ENCODE assay signal across 10 mouse cellular contexts in the genomic region with DNA sequence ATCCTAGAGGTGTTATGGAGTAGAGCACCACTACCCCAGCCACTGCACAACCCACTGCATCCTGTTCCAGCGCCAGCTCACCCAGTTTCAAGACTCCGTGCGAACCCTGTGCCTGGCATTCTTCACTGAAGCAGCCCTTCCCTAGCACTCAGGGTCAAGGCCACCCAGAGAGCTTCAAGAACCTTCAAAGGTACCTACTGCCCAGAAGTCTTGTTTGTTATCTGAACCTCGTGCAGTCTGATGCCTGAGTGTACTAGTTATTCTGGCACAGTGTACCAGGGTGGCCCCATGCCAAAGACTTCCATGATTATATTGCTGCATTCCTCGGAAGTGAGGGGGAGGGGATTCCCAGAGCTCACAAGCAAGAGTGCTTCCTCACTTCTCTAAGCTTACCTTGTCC. TPM values are rescaled to one million over a fixed set of nuclear protein-coding genes. Genes with fewer than 3 reads are reported as not detected.
DNase-seq lines count a peak whose midpoint lies in the region; ATAC-seq and TF ChIP-seq lines count a peak whose summit lies in the region.
"Had no signal": no experiment of that assay in that cellular context is flagged by ENCODE, and none has a peak within 500 bp of the region (broad histone marks: within the 10 kb centered on the region; RNA-seq: fewer than 3 reads in every experiment).

No protein-coding gene starts in this region.

- no peak overlapping the region for H3K9ac ChIP-seq in kidney, embryonic 15.5 days
- no peak overlapping the region for H3K9ac ChIP-seq in stomach, embryonic 16.5 days (ENCODE audit: low read length)
- H3K9ac ChIP-seq in hindbrain, embryonic 13.5 days, result no peak overlapping the region
- H3K9ac ChIP-seq: liver, embryonic 15.5 days had no signal

- peak; percentile 28 for DNase-seq in gastrocnemius, postnatal 10 days
- no peak for DNase-seq in gastrocnemius, adult 18-20 months (ENCODE audit: low spot score)
- peak; percentile 68 to 71 for DNase-seq in right cerebral cortex, postnatal 10 days (ENCODE audit: low spot score in 2 of 2)
- no peak for DNase-seq in right cerebral cortex, postnatal 36 days (ENCODE audit: low spot score in 2 of 2)
- no peak for DNase-seq in gastrocnemius, adult 2 months

- H3K4me1 ChIP-seq in kidney, embryonic 15.5 days, result peaks cover 9% of the 10 kb centered on the region; the same call in 1 of the 2 replicates
- peaks cover 10% of the 10 kb centered on the region; the same call in 1 of the 2 replicates for H3K4me1 ChIP-seq in stomach, embryonic 16.5 days (ENCODE audit: control insufficient read depth, insufficient read depth, low read length)
- H3K4me1 ChIP-seq in hindbrain, embryonic 13.5 days (replicated peaks), result no peaks in the 10 kb centered on the region
- H3K4me1 ChIP-seq: liver, embryonic 15.5 days had no signal

- H3K9me3 ChIP-seq in kidney, embryonic 15.5 days (replicated peaks), result no peaks in the 10 kb centered on the region
- no peaks in the 10 kb centered on the region for H3K9me3 ChIP-seq in stomach, embryonic 16.5 days (replicated peaks; ENCODE audit: control insufficient read depth, low read length)
- no peaks in the 10 kb centered on the region for H3K9me3 ChIP-seq in hindbrain, embryonic 13.5 days
- H3K9me3 ChIP-seq: liver, embryonic 15.5 days had no signal

- intact Hi-C loops in gastrocnemius, adult 2 months (cut with DNase I), result no loop called here

- 0 out of 2 replicates have a peak, but pooled peaks have one; percentile 18 for ATAC-seq in kidney, embryonic 15.5 days (replicated peaks; ENCODE audit: low FRiP score)
- peak; percentile 75 for ATAC-seq in stomach, embryonic 16.5 days (ENCODE audit: insufficient read depth, low FRiP score)
- ATAC-seq in hindbrain, embryonic 13.5 days (ENCODE audit: low FRiP score), result no peak

- H3K27me3 ChIP-seq in kidney, embryonic 15.5 days, result no peaks in the 10 kb centered on the region
- no peaks in the 10 kb centered on the region for H3K27me3 ChIP-seq in stomach, embryonic 16.5 days (ENCODE audit: control insufficient read depth, insufficient read depth, low read length)
- H3K27me3 ChIP-seq in hindbrain, embryonic 13.5 days, result no peaks in the 10 kb centered on the region
- H3K27me3 ChIP-seq: liver, embryonic 15.5 days had no signal

- WGBS in kidney, embryonic 15.5 days, result 60% methylated on average over 5 of the region's 5 CpGs
- WGBS in stomach, embryonic 16.5 days, result 54% methylated on average over 5 of the region's 5 CpGs
- WGBS in hindbrain, embryonic 13.5 days, result 81% methylated on average over 5 of the region's 5 CpGs

- H3K4me2 ChIP-seq in kidney, embryonic 15.5 days, result no peak overlapping the region
- no peak overlapping the region for H3K4me2 ChIP-seq in stomach, embryonic 16.5 days (ENCODE audit: low read depth, low read length)
- no peak overlapping the region for H3K4me2 ChIP-seq in hindbrain, embryonic 13.5 days
- H3K4me2 ChIP-seq: liver, embryonic 15.5 days had no signal

- no peak for TF ChIP-seq CTCF in gastrocnemius, adult 2 months (IDR thresholded peaks at IDR 0.05)

- no peaks in the 10 kb centered on the region for H3K36me3 ChIP-seq in kidney, embryonic 15.5 days
- H3K36me3 ChIP-seq in stomach, embryonic 16.5 days (ENCODE audit: control insufficient read depth, insufficient read depth, low read length), result no peaks in the 10 kb centered on the region
- peaks cover 98% of the 10 kb centered on the region for H3K36me3 ChIP-seq in hindbrain, embryonic 13.5 days
- H3K36me3 ChIP-seq: liver, embryonic 15.5 days had no signal

- H3K27ac ChIP-seq in kidney, embryonic 15.5 days, result no peak overlapping the region
- no peak overlapping the region for H3K27ac ChIP-seq in stomach, embryonic 16.5 days (ENCODE audit: low read length)
- no peak overlapping the region for H3K27ac ChIP-seq in gastrocnemius, adult 2 months
- H3K27ac ChIP-seq in hindbrain, embryonic 13.5 days, result no peak overlapping the region
- H3K27ac ChIP-seq: liver, embryonic 15.5 days had no signal

- H3K4me3 ChIP-seq in kidney, embryonic 15.5 days (replicated peaks), result no peak overlapping the region
- no peak overlapping the region for H3K4me3 ChIP-seq in stomach, embryonic 16.5 days (replicated peaks; ENCODE audit: low read length)
- no peak overlapping the region for H3K4me3 ChIP-seq in gastrocnemius, adult 2 months
- no peak overlapping the region for H3K4me3 ChIP-seq in hindbrain, embryonic 13.5 days
- H3K4me3 ChIP-seq: liver, embryonic 15.5 days had no signal

RNA-seq across cellular contexts. Expression of a gene that starts 38.1 kb away (rescaled TPM):
- total RNA-seq in gastrocnemius, postnatal 10 days (2021), result 1 to 10 TPM; 4.7 to 6.3 TPM
- total RNA-seq in gastrocnemius, adult 18-20 months (2021), result 1 to 10 TPM in 1 of 2 experiments, under 1 TPM in 1; 0.96 to 2.4 TPM
- polyA plus RNA-seq in kidney, embryonic 15.5 days (2015; fragmentation: Nextera tagmentation; extraction: Ambion mirVana), result 7.0 and 10.0 TPM in 2 replicates
- polyA plus RNA-seq in stomach, embryonic 16.5 days (2015; fragmentation: Nextera tagmentation; extraction: Ambion mirVana), result 10.6 and 16.5 TPM in 2 replicates
- total RNA-seq in gastrocnemius, adult 2 months (2021), result 1 to 10 TPM; 1.3 to 1.4 TPM
- polyA plus RNA-seq in hindbrain, embryonic 13.5 days (2015; fragmentation: Nextera tagmentation; extraction: Ambion mirVana), result 340 and 349 TPM in 2 replicates
- total RNA-seq: hematopoietic stem cell, adult 5-6 weeks had no signal

RNA-seq across cellular contexts. Expression of a gene that starts 57.6 kb away (rescaled TPM):
- not detected for total RNA-seq in gastrocnemius, postnatal 10 days (2021)
- total RNA-seq in gastrocnemius, adult 18-20 months (2021), result not detected
- not detected in 2 replicates for polyA plus RNA-seq in kidney, embryonic 15.5 days (2015; fragmentation: Nextera tagmentation; extraction: Ambion mirVana)
- 11.4 and 15.0 TPM in 2 replicates for polyA plus RNA-seq in stomach, embryonic 16.5 days (2015; fragmentation: Nextera tagmentation; extraction: Ambion mirVana)
- total RNA-seq in gastrocnemius, adult 2 months (2021), result not detected
- polyA plus RNA-seq in hindbrain, embryonic 13.5 days (2015; fragmentation: Nextera tagmentation; extraction: Ambion mirVana), result not detected in 2 replicates
- total RNA-seq: hematopoietic stem cell, adult 5-6 weeks had no signal
- polyA plus RNA-seq: liver, embryonic 15.5 days had no signal

Comparison
In these comparisons a context has a peak if more than half of its experiments do, and no peak if none do; other contexts are left out.
1. DNase-seq: peak in gastrocnemius, postnatal 10 days (single experiment) and right cerebral cortex, postnatal 10 days (2 of 2); none in gastrocnemius, adult 18-20 months (single experiment), right cerebral cortex, postnatal 36 days (0 of 2) and gastrocnemius, adult 2 months (single experiment).